11 mouse cellular contexts compared by ENCODE assay signal in the genomic region with DNA sequence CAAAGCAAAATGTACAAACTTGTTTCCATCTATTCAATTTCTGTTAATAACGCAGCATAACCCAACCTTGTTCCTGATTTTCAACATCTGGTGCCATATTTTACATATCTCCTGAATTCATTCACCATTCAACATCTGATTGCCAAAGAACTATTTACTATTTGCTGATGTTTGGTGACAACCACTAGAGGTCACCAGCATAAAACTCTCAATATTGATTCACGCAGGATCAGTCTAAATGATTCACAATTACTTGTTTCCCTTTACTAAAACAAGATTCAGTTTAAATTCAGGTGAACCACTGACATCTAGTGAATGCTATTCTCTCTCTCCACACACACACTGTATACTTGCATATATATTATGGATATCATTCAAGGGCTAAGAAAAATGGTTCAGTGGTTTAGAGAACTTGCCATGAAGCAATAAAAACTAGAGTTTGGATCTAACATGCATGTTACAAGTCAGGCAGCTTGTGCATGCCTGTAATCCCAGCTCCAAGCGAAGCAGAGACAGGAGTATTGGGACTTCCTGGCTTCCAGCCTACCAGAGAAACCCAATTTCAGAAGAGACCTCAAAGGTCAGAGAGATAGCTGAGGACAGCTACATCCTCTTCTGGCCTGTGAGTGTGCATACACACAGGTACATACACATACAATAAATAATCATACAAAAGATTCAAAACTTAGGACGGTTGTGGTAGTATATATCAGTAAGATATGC. TPM values are rescaled to one million over a fixed set of nuclear protein-coding genes. Genes with fewer than 3 reads are reported as not detected.
A peak's percentile ranks its signal among the peaks of the same experiment; 100 is the strongest.
DNase-seq lines count a peak whose midpoint lies in the region; ATAC-seq and TF ChIP-seq lines count a peak whose summit lies in the region.
"Had no signal": no experiment of that assay in that cellular context is flagged by ENCODE, and none has a peak within 500 bp of the region (broad histone marks: within the 10 kb centered on the region; RNA-seq: fewer than 3 reads in every experiment).

No protein-coding gene starts in this region.

- no peaks in the 10 kb centered on the region for H3K9me3 ChIP-seq in hindbrain, postnatal 0 days (ENCODE audit: low read length)
- no peaks in the 10 kb centered on the region for H3K9me3 ChIP-seq in hindbrain, embryonic 11.5 days (ENCODE audit: control insufficient read depth, low read length)
- no peaks in the 10 kb centered on the region for H3K9me3 ChIP-seq in midbrain, embryonic 15.5 days
- no peaks in the 10 kb centered on the region for H3K9me3 ChIP-seq in midbrain, embryonic 11.5 days (ENCODE audit: control insufficient read depth, low read length)
- no peaks in the 10 kb centered on the region for H3K9me3 ChIP-seq in hindbrain, embryonic 10.5 days
- H3K9me3 ChIP-seq: hindbrain, embryonic 12.5 days; neural tube, embryonic 13.5 days had no signal

- H3K27me3 ChIP-seq in hindbrain, postnatal 0 days (ENCODE audit: insufficient read depth, low read length): no peaks in the 10 kb centered on the region
- H3K27me3 ChIP-seq in hindbrain, embryonic 11.5 days (ENCODE audit: control insufficient read depth, insufficient read depth, low read length): no peaks in the 10 kb centered on the region
- no peaks in the 10 kb centered on the region for H3K27me3 ChIP-seq in midbrain, embryonic 15.5 days (replicated peaks)
- no peaks in the 10 kb centered on the region for H3K27me3 ChIP-seq in midbrain, embryonic 11.5 days (ENCODE audit: control insufficient read depth, insufficient read depth, low read length)
- H3K27me3 ChIP-seq in splenic B cell, adult 2 months (ENCODE audit: control insufficient read depth, insufficient read depth, low read length, poor library complexity, severe bottlenecking): no peaks in the 10 kb centered on the region
- H3K27me3 ChIP-seq in hindbrain, embryonic 10.5 days (ENCODE audit: insufficient read depth, poor library complexity, severe bottlenecking): no peaks in the 10 kb centered on the region
- H3K27me3 ChIP-seq: hindbrain, embryonic 12.5 days; neural tube, embryonic 13.5 days had no signal

- no peaks in the 10 kb centered on the region for H3K4me1 ChIP-seq in hindbrain, postnatal 0 days (ENCODE audit: insufficient read depth, low read length)
- H3K4me1 ChIP-seq in hindbrain, embryonic 11.5 days (replicated peaks; ENCODE audit: control insufficient read depth, insufficient read depth, low read length): no peaks in the 10 kb centered on the region
- H3K4me1 ChIP-seq in midbrain, embryonic 15.5 days: peaks cover 12% of the 10 kb centered on the region; the same call in 1 of the 2 replicates
- no peaks in the 10 kb centered on the region for H3K4me1 ChIP-seq in midbrain, embryonic 11.5 days (ENCODE audit: control insufficient read depth, insufficient read depth, low read length)
- H3K4me1 ChIP-seq in hindbrain, embryonic 10.5 days (replicated peaks): peaks cover 19% of the 10 kb centered on the region
- H3K4me1 ChIP-seq: hindbrain, embryonic 12.5 days had no signal

- no peak overlapping the region for H3K4me2 ChIP-seq in hindbrain, postnatal 0 days (ENCODE audit: low read depth, low read length)
- no peak overlapping the region for H3K4me2 ChIP-seq in hindbrain, embryonic 11.5 days (replicated peaks; ENCODE audit: low read depth, low read length)
- H3K4me2 ChIP-seq in midbrain, embryonic 15.5 days: no peak overlapping the region
- H3K4me2 ChIP-seq in midbrain, embryonic 11.5 days: no peak overlapping the region
- H3K4me2 ChIP-seq: hindbrain, embryonic 12.5 days; neural tube, embryonic 13.5 days had no signal

- no peak overlapping the region for H3K4me3 ChIP-seq in hindbrain, postnatal 0 days (ENCODE audit: low read length)
- H3K4me3 ChIP-seq in hindbrain, embryonic 11.5 days (ENCODE audit: low read depth, low read length): no peak overlapping the region
- no peak overlapping the region for H3K4me3 ChIP-seq in midbrain, embryonic 15.5 days
- no peak overlapping the region for H3K4me3 ChIP-seq in midbrain, embryonic 11.5 days (ENCODE audit: low read depth, low read length)
- no peak overlapping the region for H3K4me3 ChIP-seq in hindbrain, embryonic 10.5 days
- H3K4me3 ChIP-seq: hindbrain, embryonic 12.5 days; neural tube, embryonic 13.5 days had no signal

- no peak overlapping the region for H3K27ac ChIP-seq in hindbrain, postnatal 0 days
- H3K27ac ChIP-seq in hindbrain, embryonic 11.5 days (ENCODE audit: low read depth, low read length): no peak overlapping the region
- H3K27ac ChIP-seq in midbrain, embryonic 15.5 days: 0 out of 2 replicates have a peak overlapping the region, but pooled peaks have one; percentile 15
- no peak overlapping the region for H3K27ac ChIP-seq in midbrain, embryonic 11.5 days (ENCODE audit: low read depth, low read length)
- no peak overlapping the region for H3K27ac ChIP-seq in hindbrain, embryonic 10.5 days
- H3K27ac ChIP-seq: hindbrain, embryonic 12.5 days; neural tube, embryonic 13.5 days had no signal

- H3K9ac ChIP-seq in hindbrain, postnatal 0 days (replicated peaks; ENCODE audit: low read length): no peak overlapping the region
- no peak overlapping the region for H3K9ac ChIP-seq in hindbrain, embryonic 11.5 days (ENCODE audit: low read depth, low read length)
- no peak overlapping the region for H3K9ac ChIP-seq in midbrain, embryonic 15.5 days
- H3K9ac ChIP-seq in midbrain, embryonic 11.5 days (ENCODE audit: low read length): no peak overlapping the region
- H3K9ac ChIP-seq: hindbrain, embryonic 12.5 days; neural tube, embryonic 13.5 days had no signal

- TF ChIP-seq CTCF in hindbrain, postnatal 0 days (IDR thresholded peaks at IDR 0.05; ENCODE audit: low read depth): peak; percentile 66

- H3K36me3 ChIP-seq in hindbrain, postnatal 0 days (ENCODE audit: insufficient read depth, low read length): no peaks in the 10 kb centered on the region
- H3K36me3 ChIP-seq in hindbrain, embryonic 11.5 days (ENCODE audit: control insufficient read depth, insufficient read depth, low read length): no peaks in the 10 kb centered on the region
- H3K36me3 ChIP-seq in midbrain, embryonic 15.5 days (replicated peaks): no peaks in the 10 kb centered on the region
- no peaks in the 10 kb centered on the region for H3K36me3 ChIP-seq in midbrain, embryonic 11.5 days (ENCODE audit: control insufficient read depth, insufficient read depth, low read length)
- no peaks in the 10 kb centered on the region for H3K36me3 ChIP-seq in splenic B cell, adult 2 months (ENCODE audit: control insufficient read depth, insufficient read depth, low read length, poor library complexity, severe bottlenecking)
- H3K36me3 ChIP-seq in hindbrain, embryonic 10.5 days: no peaks in the 10 kb centered on the region
- H3K36me3 ChIP-seq: hindbrain, embryonic 12.5 days; neural tube, embryonic 13.5 days had no signal

- ATAC-seq in hindbrain, postnatal 0 days: no peak; the same call in 1 of the 2 replicates
- ATAC-seq in hindbrain, embryonic 11.5 days (ENCODE audit: low FRiP score): no peak
- ATAC-seq in midbrain, embryonic 15.5 days (replicated peaks): no peak
- ATAC-seq in midbrain, embryonic 11.5 days (ENCODE audit: low FRiP score): no peak
- ATAC-seq in erythroid progenitor cell, adult 5-6 weeks (replicated peaks; ENCODE audit: low FRiP score, poor library complexity, severe bottlenecking): peak; percentile 59; the same call in 1 of the 2 replicates

- DNase-seq in hindbrain, postnatal 0 days (ENCODE audit: low spot score): peak; percentile 45
- DNase-seq in hindbrain, embryonic 11.5 days (ENCODE audit: low spot score): no peak
- DNase-seq in midbrain, embryonic 11.5 days (ENCODE audit: low spot score, missing footprints): no peak
- peak; percentile 56 for DNase-seq in splenic B cell, adult 2 months (ENCODE audit: low read depth, low spot score)
- DNase-seq in hindbrain, embryonic 10.5 days (ENCODE audit: low spot score): no peak
- no peak for DNase-seq in cerebellum, postnatal 14 days
- DNase-seq: thymus, postnatal 14 days had no signal

- 68% methylated on average over 4 of the region's 4 CpGs for WGBS in hindbrain, postnatal 0 days
- WGBS in hindbrain, embryonic 11.5 days: 81% methylated on average over 4 of the region's 4 CpGs
- WGBS in midbrain, embryonic 15.5 days: 69% methylated on average over 4 of the region's 4 CpGs
- WGBS in midbrain, embryonic 11.5 days: 79% methylated on average over 4 of the region's 4 CpGs
- 85% methylated on average over 4 of the region's 4 CpGs for WGBS in hindbrain, embryonic 10.5 days

RNA-seq across cellular contexts. Expression of gene Ap4s1, which starts 24.0 kb away (rescaled TPM):
- total RNA-seq in hindbrain, postnatal 0 days (2014; rRNA removed): 18.3 and 33.9 TPM in 2 replicates
- polyA plus RNA-seq in hindbrain, postnatal 0 days (2015; fragmentation: Nextera tagmentation; extraction: Ambion mirVana): 68.1 and 70.2 TPM in 2 replicates
- 55.2 and 57.8 TPM in 2 replicates for polyA plus RNA-seq in hindbrain, embryonic 11.5 days (2014; fragmentation: Nextera tagmentation; extraction: Ambion mirVana)
- polyA plus RNA-seq in midbrain, embryonic 15.5 days (2015; fragmentation: Nextera tagmentation; extraction: Ambion mirVana): 50.4 and 55.1 TPM in 2 replicates
- 56.9 and 62.0 TPM in 2 replicates for polyA plus RNA-seq in midbrain, embryonic 11.5 days (2014; fragmentation: Nextera tagmentation; extraction: Ambion mirVana)
- 2.5 and 13.7 TPM in 2 replicates for total RNA-seq in erythroid progenitor cell, adult 5-6 weeks (2015; ENCODE audit: low replicate concordance)
- 4.4 and 29.4 TPM in 2 replicates for total RNA-seq in erythroid progenitor cell, adult 5-6 weeks (2017; ENCODE audit: low replicate concordance)
- polyA plus RNA-seq in hindbrain, embryonic 10.5 days (2016; fragmentation: Nextera tagmentation; extraction: Ambion mirVana): 38.6 and 48.6 TPM in 2 replicates

RNA-seq across cellular contexts. Expression of gene Strn3, which starts 24.8 kb away (rescaled TPM):
- total RNA-seq in hindbrain, postnatal 0 days (2014; rRNA removed): 44.1 and 44.3 TPM in 2 replicates
- 30.2 and 30.8 TPM in 2 replicates for polyA plus RNA-seq in hindbrain, postnatal 0 days (2015; fragmentation: Nextera tagmentation; extraction: Ambion mirVana)
- 57.7 and 60.7 TPM in 2 replicates for polyA plus RNA-seq in hindbrain, embryonic 11.5 days (2014; fragmentation: Nextera tagmentation; extraction: Ambion mirVana)
- polyA plus RNA-seq in midbrain, embryonic 15.5 days (2015; fragmentation: Nextera tagmentation; extraction: Ambion mirVana): 36.5 and 37.1 TPM in 2 replicates
- polyA plus RNA-seq in midbrain, embryonic 11.5 days (2014; fragmentation: Nextera tagmentation; extraction: Ambion mirVana): 55.2 and 56.1 TPM in 2 replicates
- 48.3 and 55.8 TPM in 2 replicates for total RNA-seq in erythroid progenitor cell, adult 5-6 weeks (2015; ENCODE audit: low replicate concordance)
- total RNA-seq in erythroid progenitor cell, adult 5-6 weeks (2017; ENCODE audit: low replicate concordance): 60.2 and 84.8 TPM in 2 replicates
- polyA plus RNA-seq in hindbrain, embryonic 10.5 days (2016; fragmentation: Nextera tagmentation; extraction: Ambion mirVana): 39.2 and 41.6 TPM in 2 replicates

Comparison
In these comparisons a context has a peak if more than half of its experiments do, and no peak if none do; other contexts are left out.
1. DNase-seq: peak in hindbrain, postnatal 0 days (single experiment) and splenic B cell, adult 2 months (single experiment); none in hindbrain, embryonic 11.5 days (single experiment), midbrain, embryonic 11.5 days (single experiment), hindbrain, embryonic 10.5 days (single experiment) and cerebellum, postnatal 14 days (0 of 2).